Mouse (Mus musculus) liver, postnatal 0 days (tissue): ENCODE data around the gene Dmc1. TPM values are rescaled to one million over a fixed set of nuclear protein-coding genes. Genes with fewer than 3 reads are reported as not detected.

ENCODE experiments used
- ATAC-seq: fragments of 200-750 bp; cut with Nextera tagmentation; 2 replicates; pipeline ENCODE4 v1.8.0; 2017; ENCODE audit warnings: mild to moderate bottlenecking, moderate library complexity
- DNase-seq: peaks from one replicate; pipeline ENCODE4 v3.0.0-alpha.2; 2016
- H3K27ac ChIP-seq: fragments of 300-500 bp; sonication (generic); 2 replicates; pipeline ENCODE4 v1.5.1; 2014; ENCODE audit warnings: antibody characterized with exemption, moderate library complexity, mild to moderate bottlenecking, low read depth
- H3K27me3 ChIP-seq: fragments of 300-500 bp; sonication (generic); 2 replicates; pipeline ENCODE4 v1.6.1; 2014; ENCODE audit warnings: low read length, control low read depth, mixed read lengths; ENCODE audit not compliant: insufficient read depth
- H3K36me3 ChIP-seq: fragments of 300-500 bp; sonication (generic); replicated peaks from 2 replicates; pipeline ENCODE4 v1.6.1; 2014; ENCODE audit warnings: mild to moderate bottlenecking, control low read depth, low read length, moderate library complexity, mixed read lengths; ENCODE audit not compliant: insufficient read depth
- H3K4me1 ChIP-seq: fragments of 300-500 bp; sonication (generic); 2 replicates; pipeline ENCODE4 v1.6.1; 2014; ENCODE audit warnings: antibody characterized with exemption, mild to moderate bottlenecking, control low read depth; ENCODE audit not compliant: insufficient read depth
- H3K4me2 ChIP-seq: fragments of 300-500 bp; sonication (generic); 2 replicates; pipeline ENCODE4 v1.6.1; 2014; ENCODE audit warnings: low read depth, mild to moderate bottlenecking, low read length, moderate library complexity, mixed read lengths
- H3K4me3 ChIP-seq: fragments of 300-500 bp; sonication (generic); 2 replicates; pipeline ENCODE4 v1.5.1; 2014; ENCODE audit warnings: low read depth, low read length
- H3K9ac ChIP-seq: fragments of 300-500 bp; sonication (generic); replicated peaks from 2 replicates; pipeline ENCODE4 v1.6.1; 2014; ENCODE audit warnings: mild to moderate bottlenecking, moderate library complexity
- H3K9me3 ChIP-seq: fragments of 300-500 bp; sonication (generic); 2 replicates; pipeline ENCODE4 v1.6.1; 2016; ENCODE audit warnings: mild to moderate bottlenecking, control low read depth, low read length, mixed read lengths
- CTCF ChIP-seq: sonication (generic); IDR thresholded peaks from 2 replicates; pipeline ENCODE4 v1.5.1; 2016; ENCODE audit warnings: antibody characterized with exemption, low read depth
- EP300 ChIP-seq: IDR thresholded peaks from 2 replicates; pipeline ENCODE4 v1.6.1; 2016; ENCODE audit warnings: antibody characterized with exemption, low read depth, mild to moderate bottlenecking
- WGBS: fragments of 180-500 bp; shearing (Covaris S2); extraction: QIAGEN DNeasy Blood & Tissue Kit; methylation state at CpG from one replicate; pipeline ENCODE4 v1.1.7; 2014; ENCODE audit not compliant: insufficient replicate concordance; 5-methylcytosine and 5-hydroxymethylcytosine counted together
- polyA plus RNA-seq: library from polyadenylated mRNA; unstranded; fragments of >200 nt; fragmentation: Nextera tagmentation; extraction: Ambion mirVana; gene quantifications from 2 replicates; pipeline ENCODE4 v1.2.1, GENCODE M21; 2015

Gene Dmc1
- 0.15 and 0.25 TPM in 2 replicates for polyA plus RNA-seq

DNA sequence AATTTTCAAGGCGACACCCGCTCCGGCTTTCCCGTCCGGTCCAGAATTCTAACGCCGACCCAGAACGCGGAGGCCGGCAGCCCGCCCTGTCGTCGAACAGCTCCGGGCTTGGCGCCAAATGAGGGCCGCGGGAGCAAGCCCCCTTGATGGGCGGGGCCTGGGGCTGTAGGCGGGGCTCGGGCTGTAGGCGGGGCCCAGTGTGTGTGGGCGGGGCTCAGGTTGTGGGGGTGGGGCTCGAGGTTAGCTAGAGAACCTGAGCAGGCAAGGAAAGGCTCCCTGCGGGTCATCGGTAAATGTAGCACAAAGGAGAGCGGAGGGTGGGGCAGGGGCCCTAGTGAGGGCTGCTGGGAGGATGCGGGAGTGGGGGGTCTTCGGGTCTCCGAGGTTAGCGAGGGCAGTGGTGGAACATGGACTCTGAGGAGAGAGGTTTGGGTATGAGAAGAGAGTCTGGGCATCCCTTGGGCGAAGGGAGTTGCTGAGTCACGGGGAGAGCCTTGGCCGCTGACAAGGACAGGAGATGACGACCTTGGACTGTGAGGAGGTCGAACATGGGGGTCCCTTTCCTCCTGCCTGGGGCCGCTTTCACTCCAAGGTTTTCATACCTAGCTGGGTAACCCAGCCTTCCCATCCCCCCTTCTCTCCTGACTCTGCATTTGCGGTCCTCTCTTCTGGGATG, at the start of gene Dmc1:
Gene Dmc1 (minus strand): TSS at position 120 of the 676 bp plus-strand sequence.
- H3K4me3 ChIP-seq, result peak within 1 kb of the TSS; percentile 17
- H3K4me2 ChIP-seq, result peak within 1 kb of the TSS; percentile 45
- peaks cover 13% of the 10 kb centered on the region for H3K27me3 ChIP-seq
- no peak within 1 kb of the TSS for H3K9ac ChIP-seq
- 12% methylated on average over 36 of the region's 37 CpGs for WGBS
- H3K4me1 ChIP-seq, result peaks cover 7% of the 10 kb centered on the region
- H3K9me3 ChIP-seq, result no peaks in the 10 kb centered on the region
- DNase-seq, result peak; percentile 65
- H3K27ac ChIP-seq, result no peak within 1 kb of the TSS
- TF ChIP-seq EP300 (no peak), CTCF (no peak)
- peak; percentile 54; the same call in 1 of the 2 replicates for ATAC-seq
- no peaks in the 10 kb centered on the region for H3K36me3 ChIP-seq

DNA sequence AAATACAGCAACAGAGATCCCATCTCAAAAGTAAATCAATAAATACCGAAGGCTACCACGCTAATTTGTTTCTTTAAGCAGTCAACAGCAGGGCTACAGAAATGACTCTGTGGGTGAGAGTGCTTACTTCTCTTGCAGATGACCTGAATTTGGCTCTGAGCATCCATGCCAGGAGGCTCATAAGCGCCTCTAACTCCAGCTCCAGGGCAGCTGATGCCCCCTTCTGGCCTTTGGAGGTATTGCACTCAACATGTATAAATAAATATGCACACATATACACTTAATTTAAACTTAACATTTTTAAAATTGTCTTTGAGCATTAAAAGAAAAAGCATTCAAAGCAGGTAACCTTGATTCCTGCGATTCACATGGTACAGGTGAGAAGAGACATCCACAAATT, 46.6 kb upstream of the Dmc1 start:
- Histone ChIP-seq H3K4me1 (no peaks in the 10 kb centered on the region), H3K9ac (no peak overlapping the region), H3K9me3 (0 out of 2 replicates have a peak, but pooled peaks cover 3% of the 10 kb centered on the region), H3K27me3 (no peaks in the 10 kb centered on the region), H3K27ac (no peak overlapping the region), H3K36me3 (no peaks in the 10 kb centered on the region), H3K4me3 (no peak overlapping the region), H3K4me2 (no peak overlapping the region)
- WGBS, result 83% methylated on average over 4 of the region's 4 CpGs
- TF ChIP-seq CTCF (peak; percentile 70), EP300 (no peak)
- no peak for ATAC-seq
- peak; percentile 44 for DNase-seq

DNA sequence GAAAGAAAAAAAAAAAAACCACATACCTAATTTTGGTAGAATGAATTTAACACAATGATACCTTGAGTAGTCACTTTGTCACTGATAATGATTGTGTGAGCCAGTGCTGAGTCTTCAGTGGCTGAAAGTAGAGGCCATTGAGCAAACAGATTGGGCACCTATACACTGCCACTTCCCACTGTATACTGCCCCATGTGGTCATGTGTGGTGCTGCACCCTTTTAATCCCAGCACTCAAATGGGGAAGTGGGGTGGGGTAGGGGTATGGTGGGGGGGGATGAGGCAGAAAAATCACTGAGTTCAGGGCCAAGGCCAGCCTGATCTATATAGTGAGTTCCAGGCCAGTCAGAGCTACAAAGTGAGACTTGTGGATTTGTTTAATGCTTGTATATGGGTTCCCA, 45.7 kb upstream of the Dmc1 start:
- H3K9ac ChIP-seq, result no peak overlapping the region
- peak; percentile 78 for TF ChIP-seq CTCF
- no peak for TF ChIP-seq EP300
- H3K4me1 ChIP-seq, result no peaks in the 10 kb centered on the region
- H3K4me2 ChIP-seq, result no peak overlapping the region
- H3K9me3 ChIP-seq, result 0 out of 2 replicates have a peak, but pooled peaks cover 3% of the 10 kb centered on the region
- no peaks in the 10 kb centered on the region for H3K27me3 ChIP-seq
- ATAC-seq (peak; percentile 38; the same call in 1 of the 2 replicates), DNase-seq (peak; percentile 67)
- no peak overlapping the region for H3K27ac ChIP-seq
- no peaks in the 10 kb centered on the region for H3K36me3 ChIP-seq
- H3K4me3 ChIP-seq, result no peak overlapping the region

DNA sequence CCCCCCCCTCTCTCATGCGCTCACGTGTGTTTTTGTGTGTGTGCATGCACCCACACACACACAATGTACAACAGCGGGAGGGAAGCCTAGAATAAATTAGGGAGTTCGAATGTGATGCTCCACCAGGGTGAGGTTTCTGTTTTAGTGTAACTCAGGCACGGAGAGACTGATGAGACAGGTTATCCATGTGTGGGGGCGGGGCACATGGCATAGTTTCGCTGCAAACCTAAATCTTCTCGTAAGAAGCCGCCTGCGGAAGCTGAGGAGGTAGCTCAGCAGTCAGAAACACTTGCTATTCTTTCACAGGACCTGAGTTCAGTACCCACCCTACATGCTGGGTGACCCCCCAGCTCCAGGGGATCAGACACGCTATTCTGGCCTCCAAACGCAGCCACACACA, 43.2 kb upstream of the Dmc1 start:
- no peak for ATAC-seq
- no peak overlapping the region for H3K9ac ChIP-seq
- no peaks in the 10 kb centered on the region for H3K36me3 ChIP-seq
- H3K27me3 ChIP-seq, result no peaks in the 10 kb centered on the region
- H3K4me1 ChIP-seq, result no peaks in the 10 kb centered on the region
- TF ChIP-seq CTCF (no peak), EP300 (no peak)
- H3K27ac ChIP-seq, result no peak overlapping the region
- 0 out of 2 replicates have a peak, but pooled peaks cover 3% of the 10 kb centered on the region for H3K9me3 ChIP-seq
- H3K4me2 ChIP-seq, result no peak overlapping the region
- DNase-seq, result no peak
- H3K4me3 ChIP-seq, result no peak overlapping the region
- WGBS, result 74% methylated on average over 12 of the region's 12 CpGs

DNA sequence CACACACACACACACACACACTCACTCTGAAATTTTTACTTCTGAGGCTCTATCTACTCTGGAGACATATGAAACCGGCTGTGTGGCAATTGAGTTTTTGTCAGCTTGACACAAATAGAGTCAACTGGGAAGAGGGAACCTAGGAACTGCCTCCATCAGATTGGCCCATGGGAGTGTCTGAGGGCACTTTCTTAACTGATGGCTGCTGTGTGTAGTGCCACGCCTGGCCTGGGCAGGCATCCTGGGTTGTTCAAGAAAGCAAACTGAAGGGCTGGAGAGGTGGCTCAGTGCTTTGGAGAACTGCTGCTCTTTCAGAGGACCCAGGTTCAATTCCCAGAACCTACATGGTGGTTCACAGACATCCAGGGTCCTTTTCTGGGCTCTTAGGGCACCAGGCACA, 40.6 kb upstream of the Dmc1 start:
- WGBS, result 59% methylated on average over 2 of the region's 2 CpGs
- Histone ChIP-seq H3K36me3 (no peaks in the 10 kb centered on the region), H3K4me3 (no peak overlapping the region), H3K27ac (no peak overlapping the region), H3K9ac (no peak overlapping the region), H3K4me2 (no peak overlapping the region), H3K9me3 (no peaks in the 10 kb centered on the region), H3K4me1 (no peaks in the 10 kb centered on the region), H3K27me3 (no peaks in the 10 kb centered on the region)
- TF ChIP-seq CTCF (no peak), EP300 (no peak)
- ATAC-seq, result no peak
- DNase-seq, result no peak

DNA sequence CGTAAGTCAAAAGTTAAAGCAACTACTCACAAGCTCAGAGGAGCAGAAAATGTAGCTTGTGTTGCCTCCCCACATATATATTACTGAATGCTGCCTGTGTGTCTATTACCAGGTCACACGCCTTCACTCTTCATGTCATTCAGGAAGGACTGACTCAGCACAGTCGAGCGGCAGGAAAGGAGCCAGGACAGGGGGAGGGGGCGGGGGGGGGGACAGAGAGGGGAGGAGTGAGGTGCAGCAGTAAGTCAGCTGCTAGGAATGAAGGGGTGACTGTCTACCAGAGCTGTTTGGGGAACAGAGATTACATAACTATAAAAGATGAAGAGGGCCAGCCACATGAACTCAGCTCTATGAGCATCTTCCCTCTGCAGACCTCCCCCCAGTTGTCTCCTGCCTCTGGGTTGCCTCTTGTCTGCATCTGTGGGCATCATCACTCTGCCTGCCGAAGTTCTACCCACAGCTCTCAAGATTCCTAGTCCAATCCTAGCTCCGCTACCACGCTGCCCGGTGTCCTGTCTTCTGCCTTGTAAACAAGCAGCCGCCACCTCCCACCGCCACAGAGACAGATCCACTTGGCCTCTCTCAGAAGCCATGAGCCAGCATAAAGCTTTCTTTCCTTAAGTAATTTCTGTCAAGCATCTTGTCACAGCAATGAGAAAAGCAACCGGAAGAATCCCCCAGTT, 36.4 kb upstream of the Dmc1 start:
- no peak overlapping the region for H3K4me2 ChIP-seq
- no peak for TF ChIP-seq CTCF
- TF ChIP-seq EP300, result no peak
- no peak overlapping the region for H3K4me3 ChIP-seq
- no peaks in the 10 kb centered on the region for H3K4me1 ChIP-seq
- DNase-seq (no peak), ATAC-seq (no peak)
- WGBS, result 59% methylated on average over 11 of the region's 12 CpGs
- no peaks in the 10 kb centered on the region for H3K36me3 ChIP-seq
- H3K9me3 ChIP-seq, result no peaks in the 10 kb centered on the region
- no peak overlapping the region for H3K9ac ChIP-seq
- H3K27me3 ChIP-seq, result no peaks in the 10 kb centered on the region
- no peak overlapping the region for H3K27ac ChIP-seq
